In genomic region chr5:3600298-3600697, GRCm38 (mm10) we compare ENCODE assay signal across 26 mouse cellular contexts. TPM values are rescaled to one million over a fixed set of nuclear protein-coding genes. Genes with fewer than 3 reads are reported as not detected.
DNase-seq lines count a peak whose midpoint lies in the region; ATAC-seq and TF ChIP-seq lines count a peak whose summit lies in the region.
"Had no signal": no experiment of that assay in that cellular context is flagged by ENCODE, and none has a peak within 500 bp of the region (broad histone marks: within the 10 kb centered on the region; RNA-seq: fewer than 3 reads in every experiment).

No protein-coding gene starts in this region.

- 22% methylated on average over 1 of the region's 1 CpGs for WGBS in liver, adult 2 months
- 76% methylated on average over 1 of the region's 1 CpGs for WGBS in liver, embryonic 12.5 days (ENCODE audit: insufficient replicate concordance)
- WGBS in midbrain, embryonic 15.5 days: 77% methylated on average over 1 of the region's 1 CpGs

- no peaks in the 10 kb centered on the region for H3K27me3 ChIP-seq in liver, adult 2 months (ENCODE audit: control insufficient read depth, insufficient read depth, low read length)
- no peaks in the 10 kb centered on the region for H3K27me3 ChIP-seq in liver, embryonic 12.5 days (replicated peaks)
- H3K27me3 ChIP-seq in midbrain, embryonic 15.5 days (replicated peaks): no peaks in the 10 kb centered on the region
- H3K27me3 ChIP-seq: CH12.LX; embryonic facial prominence, embryonic 15.5 days; forebrain, embryonic 12.5 days; heart, embryonic 12.5 days; intestine, embryonic 15.5 days; Patski had no signal

- H3K4me3 ChIP-seq in liver, adult 2 months (ENCODE audit: insufficient read depth, low read depth, low read length): no peak overlapping the region
- H3K4me3 ChIP-seq in liver, embryonic 12.5 days: no peak overlapping the region
- H3K4me3 ChIP-seq in midbrain, embryonic 15.5 days: no peak overlapping the region
- H3K4me3 ChIP-seq: embryonic facial prominence, embryonic 15.5 days; erythroblast, embryonic 14.5 days; forebrain, embryonic 12.5 days; heart, embryonic 12.5 days; hindbrain, embryonic 10.5 days; intestine, embryonic 15.5 days had no signal

- no peaks in the 10 kb centered on the region for H3K9me3 ChIP-seq in liver, embryonic 12.5 days (replicated peaks)
- H3K9me3 ChIP-seq in midbrain, embryonic 15.5 days: no peaks in the 10 kb centered on the region
- H3K9me3 ChIP-seq: embryonic facial prominence, embryonic 15.5 days; forebrain, embryonic 12.5 days; heart, embryonic 12.5 days; hindbrain, embryonic 10.5 days; intestine, embryonic 15.5 days had no signal

- H3K4me2 ChIP-seq in liver, embryonic 12.5 days: no peak overlapping the region
- H3K4me2 ChIP-seq in midbrain, embryonic 15.5 days: no peak overlapping the region
- H3K4me2 ChIP-seq: embryonic facial prominence, embryonic 15.5 days; forebrain, embryonic 12.5 days; heart, embryonic 12.5 days; hindbrain, embryonic 14.5 days; intestine, embryonic 15.5 days had no signal

- DNase-seq in adrenal gland, postnatal 14 days: peak; percentile 21
- no peak for DNase-seq in adrenal gland, postnatal 4 days (ENCODE audit: low spot score in 2 of 2)
- peak; percentile 95 for DNase-seq in liver, adult 2 months (ENCODE audit: extremely low read depth, low read depth, low spot score)
- DNase-seq in fat pad, adult 2 months (ENCODE audit: extremely low read depth, low read depth, low spot score): peak; percentile 94
- DNase-seq: cerebellum, adult 2 months; cerebellum, postnatal 14 days; embryo, embryonic 11 days; gastrocnemius, postnatal 10 days had no signal

- no peak for ATAC-seq in liver, embryonic 12.5 days
- ATAC-seq in midbrain, embryonic 15.5 days (replicated peaks): no peak
- ATAC-seq: activated CD4-positive, CD25-positive, alpha-beta regulatory T cell, adult 4 months; forebrain, embryonic 16.5 days; intestine, embryonic 15.5 days; Patski had no signal

- peak overlapping the region; percentile 93 for H3K27ac ChIP-seq in liver, adult 2 months (replicated peaks; ENCODE audit: insufficient read depth, low read depth, low read length)
- no peak overlapping the region for H3K27ac ChIP-seq in liver, embryonic 12.5 days
- no peak overlapping the region for H3K27ac ChIP-seq in midbrain, embryonic 15.5 days
- H3K27ac ChIP-seq: embryonic facial prominence, embryonic 15.5 days; forebrain, embryonic 12.5 days; hindbrain, embryonic 10.5 days; hindbrain, embryonic 14.5 days; intestine, embryonic 15.5 days had no signal

- TF ChIP-seq POLR2A in liver, adult 2 months (IDR thresholded peaks at IDR 0.05; ENCODE audit: extremely low read depth, insufficient read depth, low read length): no peak

- H3K4me1 ChIP-seq in liver, adult 2 months (ENCODE audit: control insufficient read depth, insufficient read depth, low read length): peaks cover 19% of the 10 kb centered on the region
- H3K4me1 ChIP-seq in liver, embryonic 12.5 days: peaks cover 9% of the 10 kb centered on the region
- H3K4me1 ChIP-seq in midbrain, embryonic 15.5 days: peaks cover 14% of the 10 kb centered on the region

- no peak for TF ChIP-seq CTCF in liver, adult 2 months (IDR thresholded peaks at IDR 0.05; ENCODE audit: low read depth, low read length)

- H3K9ac ChIP-seq in liver, adult 2 months (ENCODE audit: low read depth, low read length): no peak overlapping the region
- no peak overlapping the region for H3K9ac ChIP-seq in liver, embryonic 12.5 days
- H3K9ac ChIP-seq in midbrain, embryonic 15.5 days: no peak overlapping the region
- H3K9ac ChIP-seq: embryonic facial prominence, embryonic 15.5 days; forebrain, embryonic 12.5 days; heart, embryonic 12.5 days; hindbrain, embryonic 14.5 days; intestine, embryonic 15.5 days had no signal

- peaks cover 8% of the 10 kb centered on the region; the same call in 1 of the 2 replicates for H3K79me2 ChIP-seq in liver, adult 2 months (ENCODE audit: control insufficient read depth, insufficient read depth, low read length)

- H3K36me3 ChIP-seq in liver, adult 2 months (ENCODE audit: control insufficient read depth, insufficient read depth, low read length): peaks cover 14% of the 10 kb centered on the region
- H3K36me3 ChIP-seq in liver, embryonic 12.5 days: peaks cover 4% of the 10 kb centered on the region
- H3K36me3 ChIP-seq in midbrain, embryonic 15.5 days (replicated peaks): peaks cover 9% of the 10 kb centered on the region

RNA-seq across cellular contexts. Expression of gene Rbm48, which starts 3.9 kb away (rescaled TPM):
- 6.3 and 14.8 TPM in 2 replicates for total RNA-seq in adrenal gland, postnatal 14 days (2021)
- 10 to 100 TPM; 15.0 to 16.0 TPM for total RNA-seq in adrenal gland, postnatal 4 days (2021)
- 6.5 and 7.9 TPM in 2 replicates for total RNA-seq in liver, adult 2 months (2014; rRNA removed)
- 2.2 and 2.9 TPM in 2 replicates for polyA plus RNA-seq in liver, adult 2 months (2012; rRNA removed)
- 8.4 and 9.0 TPM in 2 replicates for polyA plus RNA-seq in liver, embryonic 12.5 days (2016; fragmentation: Nextera tagmentation; extraction: Ambion mirVana)
- polyA plus RNA-seq in midbrain, embryonic 15.5 days (2015; fragmentation: Nextera tagmentation; extraction: Ambion mirVana): 19.1 and 19.4 TPM in 2 replicates

RNA-seq across cellular contexts. Expression of gene Pex1, which starts 4.4 kb away (rescaled TPM):
- total RNA-seq in adrenal gland, postnatal 14 days (2021): 26.0 and 27.2 TPM in 2 replicates
- 10 to 100 TPM; 33.1 to 34.3 TPM for total RNA-seq in adrenal gland, postnatal 4 days (2021)
- total RNA-seq in liver, adult 2 months (2014; rRNA removed): 20.5 and 21.6 TPM in 2 replicates
- 8.8 and 9.0 TPM in 2 replicates for polyA plus RNA-seq in liver, adult 2 months (2012; rRNA removed)
- 6.9 and 7.3 TPM in 2 replicates for polyA plus RNA-seq in liver, embryonic 12.5 days (2016; fragmentation: Nextera tagmentation; extraction: Ambion mirVana)
- 22.6 and 30.2 TPM in 2 replicates for polyA plus RNA-seq in midbrain, embryonic 15.5 days (2015; fragmentation: Nextera tagmentation; extraction: Ambion mirVana)

RNA-seq across cellular contexts. Expression of gene 1700109H08Rik, which starts 28.9 kb away (rescaled TPM):
- total RNA-seq in adrenal gland, postnatal 14 days (2021): 2.6 and 3.0 TPM in 2 replicates
- total RNA-seq in adrenal gland, postnatal 4 days (2021): 10 to 100 TPM in 1 of 2 experiments, 1 to 10 TPM in 1; 7.7 to 11.0 TPM
- 1.8 TPM in 2 replicates for total RNA-seq in liver, adult 2 months (2014; rRNA removed)
- polyA plus RNA-seq in liver, adult 2 months (2012; rRNA removed): 0.35 and 0.93 TPM in 2 replicates
- polyA plus RNA-seq in liver, embryonic 12.5 days (2016; fragmentation: Nextera tagmentation; extraction: Ambion mirVana): 1.6 and 1.9 TPM in 2 replicates
- polyA plus RNA-seq in midbrain, embryonic 15.5 days (2015; fragmentation: Nextera tagmentation; extraction: Ambion mirVana): 2.5 and 3.7 TPM in 2 replicates

RNA-seq across cellular contexts. Expression of gene Tmbim7, which starts 50.7 kb away (rescaled TPM):
- not detected in 2 replicates for total RNA-seq in adrenal gland, postnatal 14 days (2021)
- total RNA-seq in adrenal gland, postnatal 4 days (2021): not detected
- total RNA-seq in liver, adult 2 months (2014; rRNA removed): not detected in 2 replicates
- not detected in 2 replicates for polyA plus RNA-seq in liver, adult 2 months (2012; rRNA removed)
- polyA plus RNA-seq in liver, embryonic 12.5 days (2016; fragmentation: Nextera tagmentation; extraction: Ambion mirVana): not detected in 2 replicates
- not detected in 2 replicates for polyA plus RNA-seq in midbrain, embryonic 15.5 days (2015; fragmentation: Nextera tagmentation; extraction: Ambion mirVana)
- total RNA-seq: CH12.LX; common myeloid progenitor, adult 5-6 weeks; gastrocnemius, postnatal 10 days; heart, adult 8-10 months; heart, postnatal 25 days had no signal
- polyA plus RNA-seq: cerebellum, adult 2 months; embryonic facial prominence, embryonic 11.5 days; embryonic facial prominence, embryonic 15.5 days; erythroblast, embryonic 14.5 days; forebrain, embryonic 12.5 days; forebrain, embryonic 16.5 days; heart, embryonic 12.5 days; heart, embryonic 16.5 days; hindbrain, embryonic 10.5 days; hindbrain, embryonic 14.5 days; intestine, embryonic 15.5 days; Patski had no signal

RNA-seq across cellular contexts. Expression of gene Fam133b, which starts 56.7 kb away (rescaled TPM):
- total RNA-seq in adrenal gland, postnatal 14 days (2021): 30.1 and 32.0 TPM in 2 replicates
- total RNA-seq in adrenal gland, postnatal 4 days (2021): 10 to 100 TPM; 42.9 to 43.1 TPM
- total RNA-seq in liver, adult 2 months (2014; rRNA removed): 9.0 and 10.9 TPM in 2 replicates
- polyA plus RNA-seq in liver, adult 2 months (2012; rRNA removed): 2.3 and 3.0 TPM in 2 replicates
- polyA plus RNA-seq in liver, embryonic 12.5 days (2016; fragmentation: Nextera tagmentation; extraction: Ambion mirVana): 16.1 and 17.4 TPM in 2 replicates
- 20.7 and 25.9 TPM in 2 replicates for polyA plus RNA-seq in midbrain, embryonic 15.5 days (2015; fragmentation: Nextera tagmentation; extraction: Ambion mirVana)

Comparison
In these comparisons a context has a peak if more than half of its experiments do, and no peak if none do; other contexts are left out.
1. DNase-seq: peak in adrenal gland, postnatal 14 days (single experiment), liver, adult 2 months (single experiment) and fat pad, adult 2 months (single experiment); none in adrenal gland, postnatal 4 days (0 of 2).